Mouse (Mus musculus) lung, postnatal 10 days (tissue): ENCODE results near the gene Olfr1474.
"Not testable (repeated sequence)": the region's sequence is repeated elsewhere in the genome, so short reads cannot be mapped to it uniquely, and the experiment has no call there.

Experiments
- DNase-seq: peaks from one replicate; pipeline ENCODE4 v3.0.0; 2021

Gene Olfr1474

GRCm38 (mm10) chr19:13469265-13469664 is at the start of gene Olfr1474:
Gene Olfr1474 (plus strand): TSS chr19:13469565.
- DNase-seq, result not testable (repeated sequence)

DNA sequence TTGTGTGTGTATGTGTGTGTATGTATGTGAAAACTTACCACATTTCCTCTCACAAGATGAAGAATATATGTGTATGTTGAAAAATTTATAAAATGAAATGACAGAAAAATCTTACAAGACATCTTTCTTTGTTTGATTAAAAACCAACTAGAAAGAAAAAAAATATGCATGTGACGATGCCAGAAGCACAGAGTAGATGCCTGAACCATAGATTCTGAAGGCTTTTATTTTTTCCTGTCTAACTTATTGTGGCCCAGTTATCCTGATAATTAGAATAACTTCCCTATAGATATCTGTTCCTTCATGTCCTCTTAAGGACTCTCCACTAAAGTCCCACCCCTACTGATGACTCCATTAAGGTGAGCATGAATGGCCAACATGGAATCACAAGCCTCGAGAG is 26.3 kb upstream of the Olfr1474 start, which contains the start of gene Olfr1471:
TSS of gene Olfr1471 (plus strand) at position 301 of the 400 bp plus-strand sequence.
- not testable (repeated sequence) for DNase-seq

DNA sequence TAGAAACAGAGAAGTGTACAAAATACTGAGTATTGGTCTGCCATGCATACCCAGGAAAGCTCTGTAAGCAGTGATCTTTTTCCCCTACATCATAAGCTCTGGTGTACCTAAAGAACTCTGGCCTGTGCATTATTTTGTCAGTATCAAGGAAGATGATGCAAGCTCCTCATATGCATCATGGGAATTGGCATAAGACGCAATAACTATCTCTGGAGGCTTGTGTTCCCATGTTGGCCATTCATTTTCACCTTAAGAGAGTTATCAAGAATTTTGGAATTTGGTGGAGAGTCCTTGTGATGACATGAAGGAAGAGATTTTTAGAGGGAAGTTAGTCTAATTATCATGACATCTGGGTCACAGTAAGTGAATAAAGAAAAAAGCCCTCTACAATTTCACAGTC is 13.4 kb upstream of the Olfr1474 start, which contains the start of gene Olfr1472:
TSS of gene Olfr1472 (minus strand) at position 101 of the 400 bp plus-strand sequence.
- no peak for DNase-seq

DNA sequence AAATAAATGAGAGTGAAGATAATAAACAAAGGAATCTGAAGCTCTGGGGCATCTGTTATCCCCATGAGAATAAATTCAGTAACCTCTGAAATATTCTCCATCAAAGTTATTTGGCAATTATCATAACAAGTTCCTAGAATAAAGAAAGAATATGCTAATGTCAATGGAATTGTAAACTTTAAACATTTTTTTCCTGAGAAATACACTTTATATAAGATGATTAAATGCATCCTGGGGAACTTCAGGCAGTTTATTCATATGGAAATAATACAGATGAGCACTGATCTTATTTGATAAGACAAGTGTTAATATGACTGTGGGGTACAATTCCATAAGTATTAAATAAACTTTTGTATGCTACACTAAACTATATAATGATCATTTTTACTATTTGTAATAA is 10.7 kb downstream of the Olfr1474 start, which contains the start of gene Olfr1475:
TSS of gene Olfr1475 (minus strand) at position 101 of the 400 bp plus-strand sequence.
- no peak for DNase-seq

DNA sequence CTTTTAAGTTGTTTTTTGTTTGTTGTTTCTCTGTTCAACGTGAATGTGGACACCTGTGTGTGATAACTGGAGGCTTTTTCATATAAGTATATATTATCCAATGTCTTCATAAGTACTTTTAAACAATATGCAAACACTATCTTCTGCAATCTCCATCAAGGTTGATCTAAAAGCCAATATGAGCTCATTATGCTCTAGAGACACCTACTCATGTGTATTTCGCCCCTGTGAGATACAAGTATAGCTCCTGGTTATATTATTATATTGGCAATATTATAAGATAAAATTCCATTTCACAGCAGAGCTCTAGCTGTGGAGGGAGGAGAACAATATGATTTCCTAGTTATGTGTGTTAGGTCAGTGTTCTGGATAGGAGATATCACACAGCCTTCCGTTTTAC is 30.9 kb downstream of the Olfr1474 start, which contains the start of gene Olfr1477:
TSS of gene Olfr1477 (plus strand) at position 301 of the 400 bp plus-strand sequence.
- no peak for DNase-seq
